Mouse (Mus musculus) retina, adult 2 months (tissue): ENCODE data around the gene Hoxd10.

Source experiments
- DNase-seq: peaks from one replicate; pipeline ENCODE4 v3.0.0-alpha.2; 2012; ENCODE audit warnings: low read depth, low spot score

The Hoxd10 gene

DNA sequence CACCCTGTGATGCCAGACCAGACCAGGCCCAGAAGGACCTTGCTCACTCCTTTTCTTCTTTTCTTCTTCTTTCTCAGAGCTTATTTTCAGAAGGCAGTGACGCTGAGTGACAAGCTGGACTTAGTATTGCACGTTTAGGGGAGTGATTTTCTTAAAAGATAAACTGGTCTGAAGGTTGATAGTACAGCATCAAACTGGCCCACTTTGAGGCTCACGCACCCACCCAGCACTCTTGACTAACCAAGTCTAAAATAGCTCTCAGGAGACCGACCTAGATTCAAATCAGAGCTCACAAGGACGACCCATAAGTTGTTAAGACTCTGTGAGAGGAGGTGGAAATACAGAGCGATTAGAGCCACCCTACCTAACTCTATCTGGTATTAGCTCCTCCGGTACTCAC lies 25.3 kb upstream of the Hoxd10 start:
- no peak for DNase-seq

DNA sequence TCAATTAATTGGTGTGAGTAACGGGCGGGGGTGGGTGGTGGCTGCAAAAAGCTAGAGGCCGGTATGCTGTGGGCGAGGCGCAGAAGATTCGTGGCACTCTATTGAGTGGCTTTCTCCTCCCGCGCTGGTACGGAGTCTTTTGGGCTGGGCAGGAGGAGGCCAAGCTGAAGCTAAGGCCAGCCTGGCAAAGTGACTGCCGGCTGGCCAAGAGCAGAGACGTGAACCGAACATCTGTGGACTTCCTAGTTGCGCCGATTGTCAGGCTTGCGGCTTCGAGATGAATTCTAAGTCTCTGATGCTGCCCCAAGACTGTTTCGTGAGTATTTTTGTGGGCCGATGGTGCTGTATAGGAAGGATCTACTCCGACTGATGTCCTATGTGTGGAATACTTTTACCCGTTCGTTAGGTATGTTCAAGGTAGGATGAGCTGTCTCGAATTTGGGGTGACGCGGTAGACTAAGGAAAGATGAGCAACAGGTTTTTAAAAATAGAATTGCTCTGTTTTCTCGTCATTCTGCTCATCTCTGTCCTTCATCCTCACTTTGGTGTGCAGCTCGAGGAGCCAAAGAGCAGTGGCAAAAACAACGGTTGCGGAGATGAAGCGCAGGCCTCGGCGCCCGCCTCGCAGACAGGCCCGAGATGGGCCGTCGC lies 24.4 kb upstream of the Hoxd10 start:
- DNase-seq, result no peak

DNA sequence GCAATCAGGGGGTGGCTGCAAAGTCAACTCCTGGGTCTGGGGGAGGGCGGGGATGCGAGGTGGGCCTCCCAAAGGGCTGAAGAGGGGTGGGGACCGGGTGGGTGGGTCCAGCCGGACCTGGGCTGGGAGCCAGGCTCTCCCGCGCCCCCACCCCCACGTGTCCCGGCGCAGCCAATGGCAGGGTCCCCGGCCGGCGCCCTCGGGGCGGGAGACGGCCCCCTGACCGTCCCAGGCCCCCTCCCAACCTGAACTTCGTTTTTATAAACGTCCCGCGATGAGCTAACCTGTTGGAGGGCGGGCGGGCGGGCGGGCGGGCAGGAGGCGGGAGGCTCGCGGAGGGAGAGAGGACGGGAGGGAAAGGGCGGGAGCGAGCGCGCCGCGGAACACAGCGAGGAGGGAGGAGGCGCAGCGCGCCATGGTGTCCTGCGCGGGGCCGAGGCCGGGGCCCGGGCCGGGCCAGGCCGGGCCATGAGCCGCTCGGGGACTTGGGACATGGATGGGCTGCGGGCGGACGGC lies 23.8 kb upstream of the Hoxd10 start, which contains the start of gene Hoxd13:
Gene Hoxd13, plus strand, starts transcription at position 469 of the 516 bp plus-strand sequence.
- DNase-seq, result no peak

DNA sequence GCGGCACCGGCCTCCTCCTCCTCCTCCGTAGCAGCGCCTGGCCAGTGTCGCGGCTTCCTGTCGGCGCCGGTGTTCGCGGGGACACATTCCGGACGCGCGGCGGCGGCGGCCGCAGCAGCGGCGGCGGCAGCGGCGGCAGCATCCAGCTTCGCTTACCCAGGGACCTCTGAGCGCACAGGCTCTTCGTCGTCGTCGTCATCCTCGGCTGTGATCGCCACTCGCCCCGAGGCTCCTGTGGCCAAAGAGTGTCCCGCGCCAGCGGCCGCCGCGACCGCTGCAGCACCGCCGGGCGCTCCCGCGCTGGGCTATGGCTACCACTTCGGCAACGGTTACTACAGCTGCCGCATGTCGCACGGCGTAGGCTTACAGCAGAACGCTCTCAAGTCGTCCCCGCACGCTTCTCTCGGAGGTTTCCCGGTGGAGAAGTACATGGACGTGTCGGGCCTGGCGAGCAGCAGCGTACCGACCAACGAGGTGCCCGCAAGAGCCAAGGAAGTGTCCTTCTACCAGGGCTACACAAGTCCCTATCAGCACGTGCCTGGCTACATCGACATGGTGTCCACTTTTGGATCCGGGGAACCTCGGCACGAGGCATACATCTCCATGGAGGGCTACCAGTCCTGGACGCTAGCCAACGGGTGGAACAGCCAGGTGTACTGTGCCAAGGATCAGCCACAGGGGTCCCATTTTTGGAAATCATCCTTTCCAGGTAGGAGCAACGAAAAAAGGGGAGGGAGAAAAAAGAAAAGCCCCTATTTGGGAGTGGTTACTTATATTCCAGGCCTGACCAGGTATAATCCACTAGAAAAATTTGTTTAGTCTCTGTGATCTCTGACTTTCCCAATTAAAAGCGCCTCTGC lies 23.1 kb upstream of the Hoxd10 start:
- no peak for DNase-seq

GRCm38 (mm10) chr2:74669230-74669578 lies 22.5 kb upstream of the Hoxd10 start:
- DNase-seq, result no peak

GRCm38 (mm10) chr2:74669650-74670235 lies 22.0 kb upstream of the Hoxd10 start:
- no peak for DNase-seq

DNA sequence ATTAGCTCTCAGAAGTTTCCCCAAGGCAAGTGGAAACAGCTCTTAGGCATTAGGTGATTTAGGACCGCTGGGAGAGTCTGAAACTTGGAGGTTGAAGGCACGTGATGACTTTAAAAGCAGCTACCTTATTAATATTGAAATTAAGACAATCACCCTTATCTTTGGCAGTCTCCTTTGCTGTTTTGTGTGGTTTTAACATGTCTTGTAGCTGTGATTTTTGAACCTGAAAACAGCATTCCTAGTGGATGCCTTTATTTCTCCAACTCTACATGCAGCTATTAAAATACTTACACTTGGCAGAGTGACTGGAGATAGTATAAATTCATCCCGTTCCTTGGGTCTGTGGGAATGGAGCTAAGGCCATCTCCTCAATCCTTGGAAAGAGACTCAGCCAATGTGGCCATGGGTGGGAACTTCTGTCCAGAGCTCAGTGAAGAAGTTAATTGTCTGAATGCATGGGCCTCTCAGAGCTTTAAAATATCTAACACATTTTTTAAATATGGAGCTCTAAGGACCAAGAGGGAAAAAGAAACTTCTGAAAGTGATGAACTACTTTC lies 21.0 kb upstream of the Hoxd10 start:
- no peak for DNase-seq

- DNase-seq, result no peak
Measured at GRCm38 (mm10) chr2:74671847-74672246, 19.9 kb upstream of the Hoxd10 start.

- no peak for DNase-seq
Measured at GRCm38 (mm10) chr2:74672481-74673362, 19.0 kb upstream of the Hoxd10 start.

DNA sequence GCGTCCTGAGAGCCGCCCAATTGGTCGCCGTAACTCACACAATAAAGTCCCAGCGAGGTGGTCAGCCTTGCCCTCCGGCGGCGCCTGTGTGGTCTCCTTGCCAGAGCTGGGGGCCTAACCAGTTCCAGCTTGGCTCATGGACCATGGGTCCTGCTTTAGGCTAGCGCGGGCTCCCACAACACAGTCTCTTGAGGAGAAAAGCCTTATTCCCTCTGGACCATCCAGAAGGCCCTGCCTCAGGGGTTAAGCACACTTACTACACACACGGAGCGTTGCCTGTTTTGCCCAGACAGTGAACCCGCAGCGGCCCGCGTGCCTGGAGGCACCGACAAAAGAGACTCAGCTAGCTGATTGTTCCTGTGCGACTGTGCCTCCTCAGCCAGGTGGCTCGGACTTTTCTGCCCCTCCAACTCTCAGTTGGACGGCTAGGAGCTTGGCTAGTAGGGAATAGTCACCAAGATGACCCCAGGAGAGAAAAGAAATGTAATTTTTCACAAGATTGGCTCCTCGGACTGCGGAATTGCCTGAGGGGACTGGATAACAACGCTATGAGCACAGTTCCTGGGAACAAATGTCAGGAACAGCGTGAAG lies 17.8 kb upstream of the Hoxd10 start:
- no peak for DNase-seq

GRCm38 (mm10) chr2:74674881-74675665 lies 16.7 kb upstream of the Hoxd10 start, which contains the start of gene Hoxd12:
Gene Hoxd12 (plus strand): TSS chr2:74675013.
- no peak for DNase-seq

DNA sequence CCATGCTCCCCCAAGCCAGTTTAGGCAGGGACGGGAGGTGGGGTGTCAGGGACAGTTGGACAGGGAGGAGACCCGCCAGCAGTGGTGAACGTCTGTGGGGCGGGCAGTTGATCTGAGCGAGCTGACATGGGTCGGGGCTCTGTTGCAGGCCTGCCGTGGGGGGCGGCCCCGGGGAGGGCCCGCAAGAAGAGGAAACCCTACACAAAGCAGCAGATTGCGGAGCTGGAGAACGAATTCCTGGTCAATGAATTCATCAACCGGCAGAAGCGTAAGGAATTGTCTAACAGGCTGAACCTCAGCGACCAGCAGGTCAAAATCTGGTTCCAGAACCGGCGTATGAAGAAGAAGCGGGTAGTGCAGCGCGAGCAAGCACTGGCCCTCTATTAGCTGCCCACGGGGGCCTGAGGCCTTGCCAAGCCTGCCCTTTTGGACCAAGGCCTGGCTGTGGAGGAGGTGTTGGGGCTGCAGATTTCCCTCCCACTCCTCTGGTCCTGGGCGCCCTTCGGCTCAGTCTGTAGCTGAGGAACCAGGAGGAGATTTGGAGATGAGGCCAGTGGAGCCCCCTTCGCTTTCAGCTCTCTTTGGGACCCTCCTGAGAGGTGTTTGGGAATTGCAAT lies 15.9 kb upstream of the Hoxd10 start:
- DNase-seq, result no peak

DNA sequence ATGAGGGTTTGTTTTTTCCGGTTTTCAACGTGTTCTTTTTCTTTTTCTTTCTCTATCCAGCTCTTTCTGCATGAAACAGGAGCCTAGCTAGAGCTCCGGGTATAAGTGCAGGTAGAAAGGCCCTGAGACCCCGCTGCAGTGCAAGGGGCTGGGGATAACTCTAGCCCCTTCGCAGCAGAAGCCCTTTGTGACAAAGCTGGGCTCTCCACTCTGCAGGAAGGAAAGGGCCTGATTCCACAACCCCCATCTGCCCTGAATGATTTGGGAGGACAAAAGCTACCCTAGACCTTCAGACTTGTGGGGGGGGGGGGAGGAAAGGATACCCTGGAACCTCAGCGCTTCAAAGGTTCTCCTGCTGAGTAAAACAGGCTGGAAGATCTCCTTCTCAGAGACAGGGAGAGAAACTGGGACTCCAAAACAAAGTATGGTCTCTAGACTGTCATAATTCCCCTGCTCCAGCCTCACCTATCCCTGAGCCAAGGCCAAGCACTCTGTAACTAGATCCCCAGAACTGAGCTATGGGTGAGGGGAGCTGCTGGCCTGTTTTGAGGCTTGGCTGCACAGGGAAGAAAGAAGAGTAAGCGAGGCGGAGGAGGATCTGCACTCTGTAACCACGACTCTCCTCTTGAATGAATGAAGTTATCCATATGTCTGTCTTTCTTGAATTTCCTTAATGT lies 15.2 kb upstream of the Hoxd10 start:
- no peak for DNase-seq

DNA sequence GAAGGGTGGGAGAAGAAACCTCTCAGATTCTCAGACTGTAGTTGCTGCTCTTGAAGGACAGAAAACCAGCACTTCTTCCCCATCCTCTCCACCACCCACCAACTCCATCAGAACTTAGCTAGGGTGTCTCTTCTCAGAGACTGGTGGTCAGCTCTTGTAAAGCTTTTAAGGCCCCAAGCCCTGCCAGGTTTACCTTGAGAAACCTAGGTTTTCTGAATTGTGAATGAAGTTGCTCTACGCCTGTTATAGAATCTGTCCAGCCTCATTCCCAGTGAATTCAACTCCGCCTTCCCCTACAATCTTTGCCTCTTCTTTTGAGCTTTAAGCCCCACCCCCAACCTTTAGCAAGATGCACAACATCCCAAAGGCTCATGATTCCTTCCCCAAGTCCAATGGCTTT lies 14.6 kb upstream of the Hoxd10 start:
- DNase-seq, result no peak

- DNase-seq, result no peak
Measured at GRCm38 (mm10) chr2:74678891-74679595, 12.7 kb upstream of the Hoxd10 start, which contains the start of gene Hoxd11. Gene Hoxd11 (plus strand): TSS chr2:74679557.

DNA sequence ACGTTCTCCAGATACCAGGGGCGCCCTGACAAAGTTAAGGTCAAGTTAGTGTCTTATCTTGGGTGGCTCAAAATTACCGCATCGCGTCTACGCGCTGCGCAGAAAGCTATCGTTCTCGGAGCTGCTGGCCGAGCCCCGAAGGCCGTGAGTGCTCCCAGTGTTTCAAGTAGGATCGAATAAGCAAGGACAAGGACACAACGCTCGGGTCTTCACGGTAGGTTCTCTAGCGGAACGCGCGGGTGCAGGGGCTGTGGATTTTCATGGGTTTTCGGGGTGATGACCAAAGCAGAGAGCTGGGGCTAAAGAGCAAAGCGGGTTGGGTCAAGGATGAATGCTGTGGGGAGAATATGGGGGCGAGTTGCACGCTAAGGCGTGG lies 12.1 kb upstream of the Hoxd10 start:
- DNase-seq, result no peak

GRCm38 (mm10) chr2:74679980-74680379 lies 11.7 kb upstream of the Hoxd10 start:
- no peak for DNase-seq
